Mouse (Mus musculus) induced T-regulatory cell, adult 2 months (primary cell): Measurements from ENCODE around the gene Pdzd4.

Source experiments
- DNase-seq: peaks from one replicate; pipeline ENCODE4 v3.0.0-alpha.2; 2012; ENCODE audit warnings: low read depth

Gene Pdzd4

GRCm38 (mm10) chrX:73785666-73786065, 39.1 kb downstream of the Pdzd4 start:
- no peak for DNase-seq

- no peak for DNase-seq
Observed at GRCm38 (mm10) chrX:73782227-73782626, 42.5 kb downstream of the Pdzd4 start.

- DNase-seq: no peak
Observed at GRCm38 (mm10) chrX:73774802-73775483, 49.8 kb downstream of the Pdzd4 start.

GRCm38 (mm10) chrX:73774168-73774760, 50.5 kb downstream of the Pdzd4 start, which contains the start of gene Srpk3:
Srpk3 (plus strand) TSS chrX:73774405.
- DNase-seq: no peak

- peak; percentile 24 for DNase-seq
Observed at GRCm38 (mm10) chrX:73767267-73767666, 57.5 kb downstream of the Pdzd4 start.

- DNase-seq: no peak
Observed at GRCm38 (mm10) chrX:73765311-73765710, 59.5 kb downstream of the Pdzd4 start.

- no peak for DNase-seq
Observed at GRCm38 (mm10) chrX:73758611-73759290, 66.0 kb downstream of the Pdzd4 start.

- DNase-seq: no peak
Observed at GRCm38 (mm10) chrX:73756334-73757140, 68.2 kb downstream of the Pdzd4 start, which contains the start of gene Plxnb3. Plxnb3 (plus strand) TSS chrX:73757090.

GRCm38 (mm10) chrX:73748977-73749376, 75.8 kb downstream of the Pdzd4 start:
- peak; percentile 11 for DNase-seq

GRCm38 (mm10) chrX:73744774-73745481, 79.8 kb downstream of the Pdzd4 start:
- no peak for DNase-seq
